Mouse (Mus musculus) liver, embryonic 14.5 days (tissue): Measurements from ENCODE around the gene Rnf167.

Experiments
- CTCF ChIP-seq: IDR thresholded peaks from 2 replicates; pipeline ENCODE4 v1.5.1; 2016; ENCODE audit warnings: antibody characterized with exemption, low read depth, control low read depth
- EP300 ChIP-seq: IDR thresholded peaks from 2 replicates; pipeline ENCODE4 v1.6.1; 2016; ENCODE audit warnings: antibody characterized with exemption, low read depth

GRCm38 (mm10) chr11:70649185-70649734 lies 2.2 kb downstream of the Rnf167 start:
- TF ChIP-seq CTCF (no peak), EP300 (no peak)
